In the genomic region with DNA sequence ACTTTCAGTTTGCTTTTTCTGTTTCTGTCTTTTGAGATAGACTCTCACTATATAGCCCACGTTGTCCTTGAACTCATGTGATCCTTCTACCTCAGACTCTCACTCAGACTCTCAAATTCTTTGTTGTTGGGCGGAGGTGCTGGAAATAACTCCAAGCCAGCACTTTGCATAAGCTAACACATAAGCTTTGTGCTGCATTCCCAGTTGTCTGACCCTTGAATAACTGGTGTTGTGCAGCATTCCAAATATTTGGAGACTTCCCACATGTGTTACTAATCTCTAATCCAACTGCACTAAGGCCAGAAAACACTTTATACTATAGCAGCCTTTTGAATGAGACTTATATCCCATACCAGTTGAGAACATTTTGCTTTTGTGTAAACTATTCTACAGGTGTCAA, we compare ENCODE assay signal across 17 mouse cellular contexts. TPM values are rescaled to one million over a fixed set of nuclear protein-coding genes. Genes with fewer than 3 reads are reported as not detected.
A peak's percentile ranks its signal among the peaks of the same experiment; 100 is the strongest.
DNase-seq lines count a peak whose midpoint lies in the region; ATAC-seq and TF ChIP-seq lines count a peak whose summit lies in the region.
"Had no signal": no experiment of that assay in that cellular context is flagged by ENCODE, and none has a peak within 500 bp of the region (broad histone marks: within the 10 kb centered on the region; RNA-seq: fewer than 3 reads in every experiment).

No protein-coding gene starts in this region.

- TF ChIP-seq EP300 in lung, postnatal 0 days (IDR thresholded peaks at IDR 0.05), result peak; percentile 35; the same call in 1 of the 2 replicates

- 85% methylated on average over 2 of the region's 2 CpGs for WGBS in hindbrain, embryonic 15.5 days
- WGBS in hindbrain, postnatal 0 days, result 71% methylated on average over 2 of the region's 2 CpGs
- WGBS in lung, postnatal 0 days, result 39% methylated on average over 2 of the region's 2 CpGs
- WGBS in stomach, embryonic 16.5 days, result 51% methylated on average over 2 of the region's 2 CpGs

- no peaks in the 10 kb centered on the region for H3K27me3 ChIP-seq in hindbrain, embryonic 15.5 days
- no peaks in the 10 kb centered on the region for H3K27me3 ChIP-seq in hindbrain, postnatal 0 days (ENCODE audit: insufficient read depth, low read length)
- no peaks in the 10 kb centered on the region for H3K27me3 ChIP-seq in lung, postnatal 0 days (replicated peaks; ENCODE audit: insufficient read depth, low read length)
- no peaks in the 10 kb centered on the region for H3K27me3 ChIP-seq in stomach, embryonic 16.5 days (ENCODE audit: control insufficient read depth, insufficient read depth, low read length)
- H3K27me3 ChIP-seq: CH12.LX; hindbrain, embryonic 12.5 days had no signal

- 0 out of 2 replicates have a peak overlapping the region, but pooled peaks have one; percentile 25 for H3K27ac ChIP-seq in hindbrain, embryonic 15.5 days (replicated peaks)
- H3K27ac ChIP-seq in hindbrain, postnatal 0 days, result no peak overlapping the region
- H3K27ac ChIP-seq in lung, postnatal 0 days (ENCODE audit: low read length), result peak overlapping the region; percentile 11; the same call in 1 of the 2 replicates
- H3K27ac ChIP-seq in stomach, embryonic 16.5 days (ENCODE audit: low read length), result peak overlapping the region; percentile 23; the same call in 1 of the 2 replicates
- H3K27ac ChIP-seq: hindbrain, embryonic 12.5 days; liver, embryonic 14.5 days; midbrain, embryonic 10.5 days had no signal

- H3K9me3 ChIP-seq in hindbrain, embryonic 15.5 days, result no peaks in the 10 kb centered on the region
- H3K9me3 ChIP-seq in hindbrain, postnatal 0 days (ENCODE audit: low read length), result no peaks in the 10 kb centered on the region
- H3K9me3 ChIP-seq in lung, postnatal 0 days (ENCODE audit: low read length), result no peaks in the 10 kb centered on the region
- H3K9me3 ChIP-seq in stomach, embryonic 16.5 days (replicated peaks; ENCODE audit: control insufficient read depth, low read length), result no peaks in the 10 kb centered on the region
- H3K9me3 ChIP-seq: hindbrain, embryonic 12.5 days; midbrain, embryonic 10.5 days had no signal

- DNase-seq in hindbrain, postnatal 0 days (ENCODE audit: low spot score), result no peak
- peak; percentile 66 for DNase-seq in lung, postnatal 0 days (ENCODE audit: low spot score)
- no peak for DNase-seq in lung, postnatal 14 days
- DNase-seq in ZHBTc4 (ENCODE audit: low read depth, low spot score), result peak; percentile 47
- DNase-seq in thymus, postnatal 4 days, result no peak
- DNase-seq: adrenal gland, postnatal 10 days; cerebellum, adult 8-10 months; gastrocnemius, postnatal 25 days; right cerebral cortex, postnatal 25 days had no signal

- no peaks in the 10 kb centered on the region for H3K4me1 ChIP-seq in hindbrain, embryonic 15.5 days (replicated peaks)
- no peaks in the 10 kb centered on the region for H3K4me1 ChIP-seq in hindbrain, postnatal 0 days (ENCODE audit: insufficient read depth, low read length)
- peaks cover 3% of the 10 kb centered on the region; the same call in 1 of the 2 replicates for H3K4me1 ChIP-seq in lung, postnatal 0 days (ENCODE audit: insufficient read depth, low read depth, low read length)
- peaks cover 16% of the 10 kb centered on the region for H3K4me1 ChIP-seq in stomach, embryonic 16.5 days (ENCODE audit: control insufficient read depth, insufficient read depth, low read length)
- H3K4me1 ChIP-seq: hindbrain, embryonic 12.5 days had no signal

- H3K4me2 ChIP-seq in hindbrain, embryonic 15.5 days, result no peak overlapping the region
- H3K4me2 ChIP-seq in hindbrain, postnatal 0 days (ENCODE audit: low read depth, low read length), result no peak overlapping the region
- no peak overlapping the region for H3K4me2 ChIP-seq in lung, postnatal 0 days (replicated peaks; ENCODE audit: low read depth, low read length)
- H3K4me2 ChIP-seq in stomach, embryonic 16.5 days (ENCODE audit: low read depth, low read length), result no peak overlapping the region
- H3K4me2 ChIP-seq: hindbrain, embryonic 12.5 days had no signal

- H3K36me3 ChIP-seq in hindbrain, embryonic 15.5 days, result no peaks in the 10 kb centered on the region
- no peaks in the 10 kb centered on the region for H3K36me3 ChIP-seq in hindbrain, postnatal 0 days (ENCODE audit: insufficient read depth, low read length)
- no peaks in the 10 kb centered on the region for H3K36me3 ChIP-seq in lung, postnatal 0 days (ENCODE audit: insufficient read depth, low read length)
- no peaks in the 10 kb centered on the region for H3K36me3 ChIP-seq in stomach, embryonic 16.5 days (ENCODE audit: control insufficient read depth, insufficient read depth, low read length)
- H3K36me3 ChIP-seq: hindbrain, embryonic 12.5 days had no signal

- no peak overlapping the region for H3K4me3 ChIP-seq in hindbrain, embryonic 15.5 days
- no peak overlapping the region for H3K4me3 ChIP-seq in hindbrain, postnatal 0 days (ENCODE audit: low read length)
- no peak overlapping the region for H3K4me3 ChIP-seq in lung, postnatal 0 days (ENCODE audit: low read depth, low read length)
- H3K4me3 ChIP-seq in stomach, embryonic 16.5 days (replicated peaks; ENCODE audit: low read length), result no peak overlapping the region
- H3K4me3 ChIP-seq: hindbrain, embryonic 12.5 days; midbrain, embryonic 10.5 days had no signal

- H3K9ac ChIP-seq in hindbrain, embryonic 15.5 days, result no peak overlapping the region
- no peak overlapping the region for H3K9ac ChIP-seq in hindbrain, postnatal 0 days (replicated peaks; ENCODE audit: low read length)
- H3K9ac ChIP-seq in lung, postnatal 0 days (replicated peaks; ENCODE audit: low read depth), result no peak overlapping the region
- H3K9ac ChIP-seq in stomach, embryonic 16.5 days (ENCODE audit: low read length), result no peak overlapping the region
- H3K9ac ChIP-seq: hindbrain, embryonic 12.5 days; liver, embryonic 14.5 days had no signal

- TF ChIP-seq CTCF in hindbrain, postnatal 0 days (IDR thresholded peaks at IDR 0.05; ENCODE audit: low read depth), result no peak
- no peak for TF ChIP-seq CTCF in lung, postnatal 0 days (IDR thresholded peaks at IDR 0.05)

- no peak for ATAC-seq in hindbrain, embryonic 15.5 days (ENCODE audit: low FRiP score, low read depth)
- ATAC-seq in hindbrain, postnatal 0 days, result no peak
- peak; percentile 65 for ATAC-seq in lung, postnatal 0 days
- no peak; the same call in 1 of the 2 replicates for ATAC-seq in stomach, embryonic 16.5 days (ENCODE audit: insufficient read depth, low FRiP score)
- ATAC-seq: intestine, postnatal 0 days had no signal

RNA-seq across cellular contexts. Expression of gene Cbx5, which starts 10.7 kb away (rescaled TPM):
- polyA plus RNA-seq in hindbrain, embryonic 15.5 days (2015; fragmentation: Nextera tagmentation; extraction: Ambion mirVana), result 127 and 137 TPM in 2 replicates
- 125 and 134 TPM in 2 replicates for total RNA-seq in hindbrain, postnatal 0 days (2014; rRNA removed)
- 95.3 and 98.1 TPM in 2 replicates for polyA plus RNA-seq in hindbrain, postnatal 0 days (2015; fragmentation: Nextera tagmentation; extraction: Ambion mirVana)
- 27.8 and 29.4 TPM in 2 replicates for polyA plus RNA-seq in lung, postnatal 0 days (2015; fragmentation: Nextera tagmentation; extraction: Ambion mirVana)
- polyA plus RNA-seq in stomach, embryonic 16.5 days (2015; fragmentation: Nextera tagmentation; extraction: Ambion mirVana), result 88.3 and 91.8 TPM in 2 replicates

RNA-seq across cellular contexts. Expression of gene Hnrnpa1, which starts 11.3 kb away (rescaled TPM):
- polyA plus RNA-seq in hindbrain, embryonic 15.5 days (2015; fragmentation: Nextera tagmentation; extraction: Ambion mirVana), result 629 and 665 TPM in 2 replicates
- 117 and 148 TPM in 2 replicates for total RNA-seq in hindbrain, postnatal 0 days (2014; rRNA removed)
- polyA plus RNA-seq in hindbrain, postnatal 0 days (2015; fragmentation: Nextera tagmentation; extraction: Ambion mirVana), result 596 and 630 TPM in 2 replicates
- polyA plus RNA-seq in lung, postnatal 0 days (2015; fragmentation: Nextera tagmentation; extraction: Ambion mirVana), result 200 and 211 TPM in 2 replicates
- polyA plus RNA-seq in stomach, embryonic 16.5 days (2015; fragmentation: Nextera tagmentation; extraction: Ambion mirVana), result 525 and 529 TPM in 2 replicates

RNA-seq across cellular contexts. Expression of gene Nfe2, which starts 29.3 kb away (rescaled TPM):
- polyA plus RNA-seq in hindbrain, embryonic 15.5 days (2015; fragmentation: Nextera tagmentation; extraction: Ambion mirVana), result 0.58 and 0.89 TPM in 2 replicates
- total RNA-seq in hindbrain, postnatal 0 days (2014; rRNA removed), result 0.63 TPM in 1 of 2 replicates, not detected in the other
- polyA plus RNA-seq in hindbrain, postnatal 0 days (2015; fragmentation: Nextera tagmentation; extraction: Ambion mirVana), result 0.20 and 0.33 TPM in 2 replicates
- 10.5 and 11.2 TPM in 2 replicates for polyA plus RNA-seq in lung, postnatal 0 days (2015; fragmentation: Nextera tagmentation; extraction: Ambion mirVana)
- 8.7 and 11.1 TPM in 2 replicates for polyA plus RNA-seq in stomach, embryonic 16.5 days (2015; fragmentation: Nextera tagmentation; extraction: Ambion mirVana)
- total RNA-seq: CH12.LX; gastrocnemius, postnatal 25 days; left cerebral cortex, postnatal 10 days had no signal

RNA-seq across cellular contexts. Expression of gene Copz1, which starts 43.6 kb away (rescaled TPM):
- polyA plus RNA-seq in hindbrain, embryonic 15.5 days (2015; fragmentation: Nextera tagmentation; extraction: Ambion mirVana), result 200 and 208 TPM in 2 replicates
- 149 and 155 TPM in 2 replicates for total RNA-seq in hindbrain, postnatal 0 days (2014; rRNA removed)
- 181 TPM in 2 replicates for polyA plus RNA-seq in hindbrain, postnatal 0 days (2015; fragmentation: Nextera tagmentation; extraction: Ambion mirVana)
- 162 and 163 TPM in 2 replicates for polyA plus RNA-seq in lung, postnatal 0 days (2015; fragmentation: Nextera tagmentation; extraction: Ambion mirVana)
- 265 and 272 TPM in 2 replicates for polyA plus RNA-seq in stomach, embryonic 16.5 days (2015; fragmentation: Nextera tagmentation; extraction: Ambion mirVana)

Comparison
In these comparisons a context has a peak if more than half of its experiments do, and no peak if none do; other contexts are left out.
1. DNase-seq: peak in lung, postnatal 0 days (single experiment) and ZHBTc4 (single experiment); none in hindbrain, postnatal 0 days (single experiment), lung, postnatal 14 days (single experiment) and thymus, postnatal 4 days (single experiment).